In genomic region chr4:35192725-35193124, GRCm38 (mm10) we compare ENCODE assay signal across 11 mouse cellular contexts. TPM values are rescaled to one million over a fixed set of nuclear protein-coding genes. Genes with fewer than 3 reads are reported as not detected.
DNase-seq lines count a peak whose midpoint lies in the region; ATAC-seq and TF ChIP-seq lines count a peak whose summit lies in the region.
"Had no signal": no experiment of that assay in that cellular context is flagged by ENCODE, and none has a peak within 500 bp of the region (broad histone marks: within the 10 kb centered on the region; RNA-seq: fewer than 3 reads in every experiment).

No protein-coding gene starts in this region.

- H3K27ac ChIP-seq in kidney, postnatal 0 days: no peak overlapping the region

- no peaks in the 10 kb centered on the region for H3K4me1 ChIP-seq in kidney, postnatal 0 days (replicated peaks; ENCODE audit: insufficient read depth, low read length)

- no peak overlapping the region for H3K4me3 ChIP-seq in kidney, postnatal 0 days (replicated peaks; ENCODE audit: low read depth, low read length)

- peaks cover 4% of the 10 kb centered on the region for H3K36me3 ChIP-seq in kidney, postnatal 0 days (ENCODE audit: insufficient read depth, low read length)

- DNase-seq in kidney, postnatal 0 days (ENCODE audit: low spot score): peak; percentile 77
- DNase-seq in kidney, adult 8-10 months: no peak
- DNase-seq in CD4-positive, CD25-positive, alpha-beta regulatory T cell, adult 2 months (ENCODE audit: low read depth, low spot score): peak; percentile 34
- peak; percentile 39 for DNase-seq in NIH3T3 (ENCODE audit: low read depth)
- DNase-seq in gastrocnemius, adult 8-10 months (ENCODE audit: low spot score in 2 of 2): no peak
- no peak for DNase-seq in gastrocnemius, postnatal 10 days
- DNase-seq: adrenal gland, postnatal 14 days had no signal

- no peak overlapping the region for H3K4me2 ChIP-seq in kidney, postnatal 0 days (ENCODE audit: low read length)

- peak; percentile 59; the same call in 1 of the 2 replicates for ATAC-seq in kidney, postnatal 0 days (replicated peaks; ENCODE audit: low FRiP score, low read depth)
- peak; percentile 59 for ATAC-seq in megakaryocyte progenitor cell, adult 5-6 weeks (replicated peaks; ENCODE audit: poor library complexity)

- no peaks in the 10 kb centered on the region for H3K27me3 ChIP-seq in kidney, postnatal 0 days (ENCODE audit: insufficient read depth, low read length)

- no peak overlapping the region for H3K9ac ChIP-seq in kidney, postnatal 0 days (ENCODE audit: low read depth, low read length)

- 37% methylated on average over 7 of the region's 7 CpGs for WGBS in kidney, postnatal 0 days

- peak; percentile 70 for TF ChIP-seq CTCF in kidney, postnatal 0 days (IDR thresholded peaks at IDR 0.05; ENCODE audit: low read depth)

- H3K9me3 ChIP-seq in kidney, postnatal 0 days (replicated peaks; ENCODE audit: low read length): no peaks in the 10 kb centered on the region

RNA-seq across cellular contexts. Expression of gene C9orf72, which starts 33.2 kb away (rescaled TPM):
- 9.5 and 10.1 TPM in 2 replicates for polyA plus RNA-seq in kidney, postnatal 0 days (2015; fragmentation: Nextera tagmentation; extraction: Ambion mirVana)
- 2.7 and 6.2 TPM in 2 replicates for total RNA-seq in megakaryocyte progenitor cell, adult 5-6 weeks (2015)
- total RNA-seq in megakaryocyte progenitor cell, adult 5-6 weeks (2017): 3.0 and 3.9 TPM in 2 replicates
- 10 to 100 TPM; 11.7 to 13.4 (median 12.2) TPM for total RNA-seq in gastrocnemius, adult 8-10 months (2022)
- total RNA-seq in gastrocnemius, postnatal 10 days (2021): 1 to 10 TPM; 9.1 to 9.2 TPM

RNA-seq across cellular contexts. Expression of gene Mob3b, which starts 35.4 kb away (rescaled TPM):
- 13.1 and 13.7 TPM in 2 replicates for polyA plus RNA-seq in kidney, postnatal 0 days (2015; fragmentation: Nextera tagmentation; extraction: Ambion mirVana)
- total RNA-seq in megakaryocyte progenitor cell, adult 5-6 weeks (2015): 5.4 and 6.2 TPM in 2 replicates
- total RNA-seq in megakaryocyte progenitor cell, adult 5-6 weeks (2017): 2.5 and 3.2 TPM in 2 replicates
- total RNA-seq in gastrocnemius, adult 8-10 months (2022): 1 to 10 TPM in 1 of 4 experiments, under 1 TPM in 3; 0.19 to 1.5 (median 0.50) TPM
- 1 to 10 TPM; 2.8 to 3.9 TPM for total RNA-seq in gastrocnemius, postnatal 10 days (2021)

RNA-seq across cellular contexts. Expression of gene Ifnk, which starts 40.9 kb away (rescaled TPM):
- not detected in 2 replicates for polyA plus RNA-seq in kidney, postnatal 0 days (2015; fragmentation: Nextera tagmentation; extraction: Ambion mirVana)
- total RNA-seq in megakaryocyte progenitor cell, adult 5-6 weeks (2015): not detected in 2 replicates
- not detected in 2 replicates for total RNA-seq in megakaryocyte progenitor cell, adult 5-6 weeks (2017)
- not detected for total RNA-seq in gastrocnemius, adult 8-10 months (2022)
- not detected for total RNA-seq in gastrocnemius, postnatal 10 days (2021)
- total RNA-seq: adrenal gland, postnatal 14 days; megakaryocyte, adult 5-6 weeks had no signal
- polyA plus RNA-seq: large intestine, adult 2 months; spleen, adult 2 months had no signal

Comparison
In these comparisons a context has a peak if more than half of its experiments do, and no peak if none do; other contexts are left out.
1. DNase-seq: peak in kidney, postnatal 0 days (single experiment), CD4-positive, CD25-positive, alpha-beta regulatory T cell, adult 2 months (single experiment) and NIH3T3 (single experiment); none in kidney, adult 8-10 months (0 of 2), gastrocnemius, adult 8-10 months (0 of 2) and gastrocnemius, postnatal 10 days (single experiment).